Mouse (Mus musculus): Measurements from ENCODE around the gene Aspn.

The Aspn gene

DNA sequence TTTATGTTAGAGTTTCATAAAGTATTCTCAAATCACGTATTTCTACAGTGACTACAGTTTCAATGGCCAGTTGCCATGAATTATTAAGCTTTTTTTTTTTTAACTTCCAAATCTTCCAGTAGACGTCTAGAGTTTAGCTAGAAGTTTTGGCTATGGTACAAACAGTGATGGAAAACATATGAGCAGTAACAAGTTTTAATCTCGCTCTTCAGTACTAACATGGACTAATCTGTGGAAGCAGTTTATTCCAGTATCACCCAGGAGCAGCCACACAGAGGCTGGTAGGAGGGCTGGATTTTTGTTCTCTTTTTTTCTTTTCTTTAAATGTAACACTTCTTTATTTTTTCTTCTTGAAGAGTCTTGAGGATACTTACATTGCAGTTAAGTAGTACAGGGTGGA, at the start of gene Aspn:
TSS of gene Aspn (plus strand) at position 165 of the 400 bp plus-strand sequence.
- no peak for DNase-seq

DNA sequence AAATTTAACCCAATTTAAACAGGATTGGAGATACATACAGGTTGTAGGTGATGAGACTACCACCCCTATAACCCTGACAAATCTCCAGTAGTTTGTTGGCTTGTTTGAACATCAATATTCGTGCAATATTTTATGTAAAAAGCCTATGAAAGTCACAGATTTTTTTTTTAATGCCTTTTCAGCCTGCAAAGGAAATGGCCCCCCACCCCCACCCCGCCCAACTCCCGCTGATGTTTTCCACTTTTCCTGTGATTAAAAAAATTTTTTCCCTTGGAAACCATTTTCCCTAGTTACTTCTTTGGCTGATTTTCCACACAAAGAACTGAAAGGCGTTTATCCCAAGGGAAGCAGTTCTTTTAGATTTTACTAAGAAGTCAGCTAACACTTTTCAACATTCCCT, 39.7 kb upstream of the Aspn start, which contains the start of gene Ecm2:
TSS of gene Ecm2 (plus strand) at position 301 of the 400 bp plus-strand sequence.
- DNase-seq: no peak

DNA sequence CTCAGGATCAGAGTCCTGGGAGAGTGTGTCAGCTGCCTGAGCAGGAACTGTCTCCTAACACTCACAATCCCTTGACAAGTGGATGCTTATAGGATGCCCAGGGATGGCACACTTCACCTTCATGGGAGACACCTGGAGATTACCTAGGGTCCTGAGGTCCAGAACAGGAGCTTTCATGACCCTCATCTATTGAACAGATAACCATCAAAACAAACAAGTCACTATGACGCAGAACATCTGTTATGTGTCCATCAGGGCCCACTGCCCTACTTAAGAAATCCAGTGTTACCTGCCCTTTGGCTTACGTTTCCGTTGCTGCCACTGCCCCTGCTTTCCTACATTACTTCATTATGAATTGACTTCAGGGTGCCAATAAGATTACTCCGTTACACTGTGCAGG, 38.5 kb upstream of the Aspn start:
- no peak for DNase-seq

DNA sequence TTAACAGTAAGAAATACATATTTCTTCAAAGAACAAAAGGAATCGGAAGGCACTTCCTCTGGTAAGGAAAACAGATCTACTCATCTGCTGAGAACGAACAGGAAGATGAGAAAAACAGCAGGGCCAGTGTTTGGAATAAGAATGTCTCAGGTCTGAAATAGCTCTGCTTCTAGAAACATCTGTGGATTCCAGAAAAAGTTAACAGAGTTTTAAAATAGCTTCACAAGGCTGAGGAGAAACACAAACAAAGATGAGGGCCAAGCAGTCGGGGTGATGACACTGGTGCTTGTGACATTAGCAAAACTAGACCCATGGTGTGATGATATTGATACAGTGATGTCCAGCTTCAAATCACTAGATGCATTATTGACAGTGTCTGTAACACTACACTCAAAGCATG, 37.1 kb upstream of the Aspn start:
- no peak for DNase-seq

DNA sequence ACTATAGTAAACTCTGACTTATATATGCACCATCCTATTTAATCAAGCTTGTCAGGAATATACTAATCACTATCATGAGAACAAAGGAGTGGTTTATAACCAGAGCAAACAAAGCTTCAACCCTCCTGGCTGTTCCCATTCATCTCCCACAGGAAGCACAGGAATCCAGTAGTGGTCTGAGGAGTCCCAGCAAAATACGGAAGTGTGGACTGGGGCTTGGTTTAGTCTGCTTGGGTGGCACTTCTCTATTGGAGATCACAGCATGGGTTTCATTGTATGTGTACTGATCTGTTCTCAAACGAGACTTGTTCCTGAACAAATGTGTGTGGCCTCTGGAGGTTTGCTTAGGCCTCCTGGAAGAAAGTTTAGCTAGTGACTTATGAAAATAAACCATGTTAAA, 25.5 kb upstream of the Aspn start:
- no peak for DNase-seq

DNA sequence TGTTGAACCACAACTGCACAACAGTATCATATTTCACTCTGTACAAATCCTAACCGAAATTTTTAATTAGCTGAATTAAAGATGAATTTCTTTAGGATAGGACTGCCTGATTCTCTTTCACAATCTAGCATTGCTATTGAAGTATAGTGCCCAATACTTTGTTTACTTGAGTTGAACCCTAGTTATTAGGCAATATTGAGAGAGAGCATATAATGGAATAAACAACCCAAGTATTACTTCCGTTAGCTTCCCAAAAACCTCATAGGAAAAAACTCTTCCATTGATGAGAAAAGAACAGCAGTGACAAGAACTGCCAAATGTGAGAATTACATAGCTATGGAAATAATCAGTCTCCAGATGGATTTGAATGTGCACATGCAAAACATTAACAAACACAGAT, 18.0 kb upstream of the Aspn start:
- DNase-seq: no peak

DNA sequence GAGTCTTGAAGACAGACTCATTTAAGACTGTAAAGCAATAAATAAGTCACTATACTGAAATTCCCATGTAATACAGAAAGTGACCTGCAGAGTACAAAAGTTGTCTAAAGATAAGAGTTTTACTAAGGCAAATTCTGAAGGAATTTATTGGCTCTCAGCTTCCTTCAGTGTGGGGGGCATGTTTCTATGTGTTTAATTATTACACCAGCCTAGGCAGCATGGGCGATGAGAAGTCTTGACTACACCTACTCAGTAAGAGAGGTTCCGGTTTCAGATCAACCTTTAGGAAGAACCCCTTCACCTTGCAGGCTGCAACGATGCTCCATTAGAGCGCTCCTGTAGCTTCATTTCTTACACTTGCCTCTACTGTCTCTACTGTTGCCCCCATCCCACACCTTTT, 13.6 kb upstream of the Aspn start:
- no peak for DNase-seq

DNA sequence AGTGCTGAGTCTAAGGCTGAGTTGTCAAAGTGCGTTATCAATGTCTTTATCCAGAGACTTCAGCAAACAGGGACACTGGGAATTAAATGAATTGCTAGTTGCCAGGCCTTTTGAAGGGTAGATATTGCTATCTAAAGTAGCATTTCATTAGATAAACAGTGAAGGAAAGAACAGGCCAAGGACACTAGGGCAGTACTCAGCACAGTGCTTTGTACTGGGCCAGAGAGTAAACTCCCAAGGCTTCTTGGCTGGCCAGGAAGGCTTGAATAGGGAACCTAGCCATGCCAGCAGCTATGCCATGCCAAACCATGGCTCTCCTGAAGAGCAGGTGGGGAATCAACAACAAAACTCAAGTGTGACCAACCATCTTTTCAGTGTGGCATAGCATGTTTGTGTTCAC, 7.3 kb upstream of the Aspn start:
- DNase-seq: no peak

DNA sequence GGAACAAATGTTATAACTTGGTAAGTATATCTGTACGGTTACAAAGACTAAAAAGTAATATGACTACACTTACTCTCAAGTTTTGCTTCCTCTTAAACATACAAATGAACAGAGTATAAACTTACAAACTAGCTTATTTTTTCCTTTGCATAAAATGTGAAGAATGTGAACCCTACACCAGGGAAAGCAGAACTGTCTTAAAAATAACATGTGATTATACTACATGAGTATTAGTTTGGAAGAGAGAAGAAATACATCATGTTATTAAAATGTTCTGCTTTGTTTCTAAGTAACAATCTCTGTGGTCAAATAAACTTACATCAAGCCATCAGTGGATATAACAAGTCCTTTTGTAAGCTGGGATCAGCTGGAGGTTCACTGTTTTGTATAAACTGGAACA, 5.5 kb upstream of the Aspn start:
- no peak for DNase-seq

DNA sequence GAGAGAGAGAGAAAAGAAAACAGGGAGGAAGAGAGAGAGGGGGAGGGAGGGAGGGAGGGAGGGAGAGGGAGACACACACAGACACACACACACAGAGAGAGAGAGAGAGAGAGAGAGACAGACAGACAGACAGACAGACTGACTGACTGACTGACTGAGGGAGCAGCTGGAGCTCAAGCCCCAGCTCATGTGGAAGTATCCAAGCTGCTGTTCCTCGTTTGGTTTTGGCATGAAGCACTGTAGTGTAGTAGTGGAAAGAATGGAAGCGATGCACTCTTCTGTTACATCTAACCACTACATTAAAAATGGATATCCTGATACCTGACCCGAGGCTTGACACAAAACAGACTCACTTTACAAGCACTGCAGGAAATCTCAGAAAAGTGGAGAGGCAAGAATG, 1.4 kb downstream of the Aspn start:
- DNase-seq: peak in 1 of 2 experiments; percentile 3

DNA sequence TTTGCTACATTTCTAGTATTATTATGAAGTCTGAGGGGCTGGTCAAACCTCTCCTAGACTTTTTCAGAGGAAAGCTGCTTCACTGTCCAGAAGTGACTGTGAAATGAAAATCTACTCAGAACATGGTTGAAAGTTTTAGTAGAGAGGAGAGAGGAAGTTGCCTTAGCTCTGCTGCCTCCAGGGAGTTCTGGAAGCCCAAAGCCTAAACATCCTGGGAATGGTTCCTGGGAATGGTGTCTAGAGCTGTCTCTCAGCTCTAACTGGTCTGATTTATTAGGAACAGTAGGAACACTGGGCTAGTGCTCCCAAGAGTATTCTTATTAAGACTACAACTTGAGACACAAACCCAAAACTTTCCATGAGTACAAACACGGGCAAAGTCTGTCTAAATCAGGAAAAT, 2.3 kb downstream of the Aspn start:
- no peak for DNase-seq

DNA sequence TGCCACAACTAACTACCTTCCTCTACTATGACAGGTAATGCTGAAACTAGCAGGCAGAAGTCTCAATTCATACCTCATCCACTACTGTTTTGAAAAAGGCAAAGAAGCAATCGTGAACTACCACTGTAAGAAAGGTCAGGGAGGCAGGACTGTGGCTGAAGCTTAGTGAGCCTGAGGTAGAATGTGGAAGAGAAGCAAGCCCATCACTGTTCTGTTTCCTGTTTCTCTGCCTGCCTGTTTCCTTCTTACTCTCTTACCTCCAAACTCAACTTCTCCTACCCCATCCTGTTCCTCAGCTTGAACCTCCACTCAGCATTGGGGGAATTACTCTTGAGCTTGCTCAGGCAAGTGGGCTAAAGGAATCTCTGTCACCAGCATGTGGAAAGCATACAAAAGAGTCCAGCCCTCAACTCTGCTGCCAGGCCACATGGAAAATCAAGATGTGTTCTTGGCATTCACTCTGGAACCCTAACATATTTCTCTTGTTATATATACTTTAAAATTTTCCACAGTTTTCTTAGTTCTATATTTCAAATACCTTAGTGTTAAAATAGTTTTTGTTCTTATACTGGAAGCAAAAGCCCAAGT, 3.4 kb downstream of the Aspn start:
- no peak for DNase-seq

DNA sequence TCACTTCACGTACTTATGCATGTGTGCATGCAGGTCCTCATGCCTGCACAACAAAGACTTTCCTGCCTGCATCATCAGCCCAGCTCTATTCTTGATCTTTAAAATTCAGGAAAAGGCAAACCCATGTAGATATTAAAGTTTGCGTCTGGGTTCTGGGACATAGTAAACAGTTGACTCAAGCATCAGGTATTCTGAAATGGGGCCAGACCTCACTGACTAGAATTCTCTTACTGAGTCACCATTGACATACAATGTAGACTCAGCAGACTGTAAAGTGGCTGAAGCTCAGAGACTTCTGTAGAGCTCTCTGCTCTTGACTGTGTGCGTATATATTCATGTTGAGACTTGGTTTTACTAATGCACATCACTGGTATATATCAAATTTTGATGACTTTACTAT, 5.4 kb downstream of the Aspn start:
- DNase-seq: no peak

DNA sequence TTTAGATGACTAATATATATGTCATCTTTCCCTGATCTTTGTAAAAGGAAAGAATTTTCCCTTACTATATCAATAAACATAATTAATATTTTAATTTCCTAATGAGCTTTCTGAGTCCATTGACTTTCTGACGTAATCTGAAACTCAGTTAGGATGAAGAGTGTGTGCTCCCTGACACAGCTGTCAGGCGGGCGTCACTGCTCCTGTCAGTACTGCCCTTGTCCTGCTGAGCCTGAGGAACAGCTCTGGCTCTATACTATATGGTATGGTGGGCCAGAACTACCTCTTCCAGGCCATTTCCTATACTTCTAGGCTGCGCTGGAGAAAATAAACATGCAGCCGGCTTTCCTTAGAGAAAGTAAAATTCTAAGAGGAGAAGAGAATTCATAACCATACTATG, 10.3 kb downstream of the Aspn start:
- no peak for DNase-seq

DNA sequence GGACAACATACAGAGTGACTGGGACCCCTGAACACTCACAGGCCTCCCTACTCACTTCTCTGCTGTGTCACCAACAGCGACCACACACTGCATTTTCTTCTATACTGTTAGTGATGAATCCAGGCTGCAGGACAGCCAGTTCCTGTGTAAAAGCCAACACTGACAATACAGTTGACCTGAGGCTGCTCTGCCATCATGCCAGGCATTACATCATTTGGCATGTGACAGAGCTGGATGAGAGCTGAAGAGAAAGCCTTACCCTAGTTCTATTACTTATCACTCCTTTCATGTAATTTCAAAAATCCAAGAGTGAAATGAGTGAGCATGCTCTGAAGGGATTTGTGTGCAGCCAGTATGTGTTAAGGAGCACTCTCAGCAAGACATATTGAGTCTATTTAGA, 12.0 kb downstream of the Aspn start:
- peak in 1 of 2 experiments; percentile 7 for DNase-seq

DNA sequence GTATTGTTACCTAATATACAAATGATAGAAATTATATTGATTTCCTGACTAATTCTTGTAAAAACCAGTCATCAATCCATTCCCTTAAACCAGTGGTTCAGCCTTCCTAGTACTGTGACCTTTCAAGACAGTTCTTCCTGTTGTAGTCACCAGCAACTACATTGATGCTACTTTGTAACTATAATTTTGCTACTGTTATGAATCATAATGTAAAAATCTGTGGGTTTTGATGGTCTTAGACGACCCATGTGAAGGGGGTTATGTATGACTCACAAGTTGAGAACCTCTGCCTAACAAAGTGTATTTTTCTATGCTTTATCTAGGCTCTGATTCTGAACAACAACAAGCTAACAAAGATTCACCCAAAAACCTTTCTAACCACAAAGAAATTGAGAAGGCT, 12.7 kb downstream of the Aspn start:
- no peak for DNase-seq

DNA sequence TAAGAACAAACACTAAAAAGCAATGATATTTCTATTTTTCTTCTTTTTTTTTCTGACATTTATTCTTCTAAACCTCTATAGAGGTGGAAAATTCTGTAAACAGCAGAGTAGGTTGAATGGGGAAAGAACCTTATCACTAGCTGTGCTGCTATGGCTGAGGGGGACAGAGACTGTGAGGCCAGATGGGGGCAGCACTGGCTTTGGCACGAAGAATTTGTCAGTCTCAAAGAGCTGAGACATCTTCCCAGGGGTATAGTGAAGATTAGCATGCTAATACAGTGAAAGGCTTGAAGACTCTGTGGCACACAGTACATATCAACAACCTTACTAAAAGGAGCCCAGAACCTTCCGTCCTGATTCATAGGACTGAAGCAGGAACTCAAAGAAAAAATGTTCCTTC, 14.9 kb downstream of the Aspn start:
- DNase-seq: peak; percentile 14 to 42

DNA sequence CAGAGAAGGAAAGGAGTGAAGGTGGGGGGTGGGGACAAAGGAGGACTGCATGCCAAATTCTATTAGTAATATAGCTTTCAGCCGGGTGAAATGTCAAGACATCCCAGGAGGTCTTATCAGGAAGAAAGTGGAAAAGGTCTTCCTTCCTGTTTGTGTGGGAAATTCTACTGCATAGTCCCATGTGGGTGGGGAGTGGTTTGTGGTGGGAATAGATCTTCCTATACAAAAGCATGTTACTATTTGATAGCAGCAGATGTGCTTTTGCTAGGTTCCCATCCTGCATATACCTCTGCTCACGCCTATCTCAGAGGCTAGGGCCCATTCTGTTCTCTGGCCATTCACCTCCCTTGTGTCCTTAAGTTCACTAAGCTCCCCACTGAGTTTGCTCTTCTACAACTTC, 16.6 kb downstream of the Aspn start:
- DNase-seq: no peak

DNA sequence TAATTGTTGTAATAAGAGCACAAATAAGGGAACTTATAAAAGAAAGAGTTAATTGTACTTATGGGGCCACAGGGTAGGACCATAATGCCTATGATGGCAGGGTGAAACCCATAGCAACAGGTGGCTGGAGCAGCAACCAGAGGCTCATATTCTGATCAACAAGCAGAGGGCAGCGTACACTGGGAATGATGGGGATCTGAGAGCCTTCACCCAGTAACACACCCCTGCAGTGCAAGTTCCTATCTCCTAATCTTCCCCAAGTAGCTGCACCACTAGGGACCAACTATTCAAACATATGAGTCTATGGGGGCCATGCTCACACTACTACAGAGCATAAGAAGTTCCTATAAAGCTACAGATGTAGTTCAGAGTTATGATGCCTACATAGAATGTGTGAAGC, 20.1 kb downstream of the Aspn start:
- no peak for DNase-seq

DNA sequence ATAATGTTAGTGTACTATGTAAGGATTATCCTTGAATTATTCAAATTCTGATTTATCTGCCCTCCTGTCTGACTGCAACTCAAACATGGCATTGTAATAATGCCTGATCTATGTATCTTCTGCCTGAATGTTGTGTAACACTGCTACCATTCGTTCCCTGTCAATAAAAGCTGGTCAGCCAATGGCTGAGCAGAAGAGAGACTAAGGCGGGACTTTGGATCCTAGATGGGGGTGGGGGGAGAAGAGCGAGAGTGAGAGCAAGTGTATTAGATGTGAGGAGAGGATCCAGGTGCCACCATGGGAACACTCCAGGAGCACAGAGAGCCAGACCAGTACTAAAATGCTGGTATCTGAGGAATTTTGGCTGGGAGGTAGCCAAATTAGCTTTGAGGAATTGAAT, 26.1 kb downstream of the Aspn start:
- peak; percentile 17 to 38 for DNase-seq

DNA sequence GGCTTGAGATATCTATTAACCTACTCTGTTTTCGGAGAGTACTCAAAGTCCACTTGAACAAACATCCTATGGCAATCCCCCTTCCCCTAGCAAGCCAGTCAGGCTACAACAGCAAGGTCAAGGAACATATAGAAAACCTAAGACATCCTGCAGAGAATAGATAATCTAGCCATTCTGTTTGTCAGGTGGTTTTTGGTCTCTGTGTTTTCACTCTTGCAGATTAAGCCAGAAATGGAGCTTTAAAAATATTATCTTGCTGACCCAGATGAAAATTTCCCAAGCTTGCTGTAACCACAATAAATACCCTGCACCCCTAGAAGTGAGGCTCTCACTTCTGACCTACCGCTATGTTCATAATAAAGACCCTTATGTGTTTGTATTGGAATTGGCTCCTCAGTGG, 27.2 kb downstream of the Aspn start:
- no peak for DNase-seq

DNA sequence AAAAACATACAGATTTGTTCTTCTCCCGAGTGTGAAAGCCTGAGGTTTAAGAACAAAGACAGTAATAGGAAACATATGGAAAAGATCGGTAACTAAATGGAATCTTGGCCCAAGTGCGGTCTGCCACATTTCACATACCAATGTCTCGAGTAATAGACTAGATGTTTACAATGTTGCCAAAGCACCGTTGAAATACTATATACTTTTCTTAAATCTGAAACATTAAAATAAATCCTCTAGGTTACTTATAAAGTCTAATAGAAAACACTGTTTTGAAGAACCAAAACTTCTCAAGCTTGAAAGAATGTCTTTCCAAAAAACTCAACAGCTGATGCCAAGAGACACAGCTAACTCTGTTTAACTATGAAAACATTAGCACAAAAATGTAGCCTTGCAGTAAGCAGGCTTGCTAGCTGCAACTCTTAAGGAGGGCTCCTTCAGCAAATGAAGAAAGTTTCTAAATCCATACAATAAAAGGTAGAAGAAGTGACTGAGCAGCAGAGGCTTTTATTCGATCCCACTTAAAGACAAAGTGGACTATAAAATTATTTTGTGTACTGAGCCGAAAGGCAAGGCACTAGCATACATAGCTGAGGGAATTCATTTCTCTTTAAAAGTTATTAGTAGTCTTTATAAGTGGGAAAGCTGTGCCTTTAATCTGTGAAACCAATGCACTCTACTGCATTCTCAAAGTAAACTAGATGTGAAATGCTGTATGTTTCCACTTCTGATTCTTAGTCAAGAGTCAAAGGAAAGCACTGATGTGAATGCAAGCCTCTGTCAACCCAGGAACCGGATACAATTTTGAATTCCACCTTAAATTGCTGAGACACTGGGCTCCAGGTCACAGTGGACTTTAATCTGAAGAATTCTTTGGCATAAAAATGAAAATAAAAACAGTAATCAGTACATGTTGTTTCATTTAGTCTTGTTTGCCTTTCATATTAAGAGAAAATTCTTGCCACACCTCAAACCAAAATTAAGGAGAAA, 37.6 kb downstream of the Aspn start, which contains the start of gene Omd:
TSS of gene Omd (plus strand) at position 922 of the 990 bp plus-strand sequence.
- DNase-seq: no peak

DNA sequence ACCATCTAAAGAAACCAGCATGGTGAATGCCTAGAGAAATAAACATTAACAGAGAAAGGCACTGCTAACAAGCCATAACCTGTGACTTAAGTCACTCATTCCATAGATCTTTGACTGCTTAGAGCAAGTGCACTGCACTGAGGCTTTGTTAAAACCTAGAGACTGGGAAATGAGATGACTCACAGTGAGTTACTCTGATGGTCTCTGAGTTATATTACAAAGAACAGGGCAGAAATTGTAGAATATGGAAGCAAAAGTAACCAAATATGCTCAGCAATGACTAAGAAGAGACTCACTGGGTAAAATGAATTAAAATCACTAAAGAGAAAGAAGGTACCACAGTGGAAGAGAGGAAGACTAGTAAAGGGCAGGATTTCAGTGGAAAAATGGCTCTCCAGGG, 39.6 kb downstream of the Aspn start:
- no peak for DNase-seq

DNA sequence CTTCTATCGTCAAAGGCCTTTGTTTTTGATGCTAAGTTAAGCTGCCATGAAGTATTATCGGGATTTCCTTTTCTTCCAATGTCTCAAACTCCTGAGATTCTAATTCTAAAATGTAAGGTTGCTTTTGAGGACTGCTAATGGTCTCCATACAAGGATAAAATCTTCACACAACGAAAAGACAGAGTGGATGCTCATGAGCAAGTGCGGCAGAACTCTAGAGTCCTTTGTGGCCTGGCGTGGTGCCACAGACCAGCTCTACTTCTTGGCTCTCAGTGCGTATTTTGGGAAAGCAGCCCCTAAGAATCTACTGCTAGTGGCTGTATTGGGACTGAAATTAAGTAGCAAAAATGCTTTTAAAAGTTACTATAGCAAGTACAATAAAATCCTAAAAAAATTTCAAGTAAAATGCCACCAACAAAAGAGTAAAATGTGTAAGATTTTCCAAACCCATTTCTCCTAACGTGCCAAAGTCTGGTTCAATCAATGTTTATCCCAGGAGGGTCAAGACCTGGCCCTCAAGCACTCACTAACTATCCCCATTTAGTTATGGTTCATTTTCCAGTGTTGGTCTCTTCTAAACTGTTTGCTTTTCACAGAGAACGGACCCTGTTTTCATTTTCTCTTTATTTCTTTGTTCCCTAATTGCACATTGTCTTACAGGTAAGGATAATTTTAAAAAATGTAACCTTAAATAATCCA, 40.2 kb downstream of the Aspn start:
- DNase-seq: peak; percentile 8 to 13

All from cerebellum, postnatal 14 days (tissue).